Mouse (Mus musculus) lung, postnatal 4 days (tissue): ENCODE data around the gene Clvs2.

Source experiments
- DNase-seq, 2 experiments: peaks; one replicate each; pipeline ENCODE4 v3.0.0; 2021

Clvs2 gene

DNA sequence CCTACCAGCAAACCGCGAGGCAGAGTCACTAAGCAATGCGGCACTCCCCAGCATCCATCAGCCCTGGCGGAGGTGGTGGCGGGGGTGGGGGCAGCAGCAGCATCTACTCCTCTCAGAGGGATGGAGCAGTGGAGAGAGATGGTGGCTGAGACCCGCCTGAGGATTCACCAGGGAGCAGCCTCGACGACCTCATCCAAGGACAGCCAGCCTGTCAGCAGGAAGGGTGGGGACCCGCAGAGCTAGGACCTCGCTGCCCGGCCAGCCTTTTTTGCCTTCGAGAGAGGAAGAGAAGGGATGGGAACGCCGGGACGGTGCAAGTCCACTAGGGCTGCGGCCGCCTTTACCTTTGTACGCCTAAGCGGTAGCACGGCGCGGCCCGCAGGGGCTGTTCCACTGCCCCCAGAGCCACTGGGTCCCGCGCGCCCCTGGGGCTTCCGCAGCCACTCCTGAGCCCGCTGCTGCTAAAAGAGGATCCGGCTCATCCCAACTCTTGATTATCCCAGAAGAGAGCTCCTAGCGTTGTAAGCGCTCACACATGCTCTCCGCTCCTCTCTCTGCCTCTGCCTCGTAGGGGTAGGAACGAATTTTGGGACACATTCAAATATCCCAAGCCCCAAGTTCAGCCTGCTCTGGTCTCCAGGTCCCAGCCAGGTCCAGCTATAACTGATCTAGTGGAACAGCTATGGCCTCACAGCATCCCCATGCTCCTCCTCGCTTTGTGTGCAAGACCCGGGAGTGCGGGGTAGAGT, at the start of gene Clvs2:
Gene Clvs2 (minus strand): TSS at position 639 of the 749 bp plus-strand sequence.
- peak in 1 of 2 experiments; percentile 21 for DNase-seq

DNA sequence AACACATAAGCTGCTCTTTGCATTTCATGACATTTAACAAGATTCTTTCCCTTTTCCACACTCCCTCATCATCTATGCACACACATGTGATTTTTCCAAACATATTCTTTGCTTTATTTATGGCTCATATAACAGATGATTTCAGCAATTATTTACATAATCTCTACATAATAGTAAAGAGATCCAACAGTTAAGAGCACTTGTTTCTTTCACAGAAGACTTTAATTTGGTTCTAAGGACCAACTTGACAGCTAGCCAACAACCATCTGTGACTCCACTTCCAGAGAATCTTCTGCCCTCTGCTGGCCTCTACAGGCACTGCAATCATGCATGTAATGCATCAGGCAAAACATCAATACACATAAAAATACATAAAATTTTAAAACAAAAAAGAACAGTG, 28.6 kb upstream of the Clvs2 start:
- peak in 1 of 2 experiments; percentile 28 for DNase-seq

DNA sequence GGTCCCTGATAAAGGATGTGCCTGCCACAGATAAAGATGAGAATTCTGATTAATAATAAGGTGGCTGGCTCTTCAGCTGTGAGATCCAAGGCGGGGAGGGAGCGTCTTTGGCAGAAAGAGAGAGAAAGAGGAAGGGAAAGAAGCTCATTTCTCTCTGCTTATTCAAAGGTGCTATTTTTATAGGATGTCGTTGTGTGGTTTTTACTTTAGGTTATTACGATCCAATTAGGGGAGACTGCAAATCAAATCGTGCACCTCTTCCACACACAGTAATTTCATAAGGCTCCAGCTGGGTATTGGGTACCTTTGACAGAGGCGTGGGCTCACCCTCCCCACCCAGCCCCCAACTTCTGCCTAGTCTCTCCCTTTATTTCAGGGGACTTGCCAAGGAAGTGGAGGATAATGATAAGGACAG, 985 bp downstream of the Clvs2 start:
- no peak for DNase-seq

DNA sequence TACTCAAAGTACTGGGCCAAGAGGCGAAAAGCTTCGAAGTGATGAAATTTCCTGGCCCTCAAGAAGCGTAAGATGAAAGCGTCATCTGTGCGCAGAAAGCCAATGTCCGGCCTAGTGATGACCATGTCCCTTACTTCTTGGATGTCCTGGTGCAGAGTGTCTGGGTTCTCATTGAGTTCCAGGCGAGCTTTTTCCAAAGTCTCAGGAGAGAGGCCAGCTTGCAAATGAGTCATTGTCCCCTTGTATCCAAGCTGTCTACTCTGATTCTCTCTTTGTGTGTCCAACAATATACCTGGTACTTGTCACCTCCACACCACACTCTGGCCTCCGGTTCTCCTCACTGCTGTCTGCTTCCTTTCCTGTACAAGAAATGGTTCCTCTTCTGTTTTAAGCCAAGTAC, 1.9 kb downstream of the Clvs2 start:
- DNase-seq: peak in 1 of 2 experiments; percentile 20

DNA sequence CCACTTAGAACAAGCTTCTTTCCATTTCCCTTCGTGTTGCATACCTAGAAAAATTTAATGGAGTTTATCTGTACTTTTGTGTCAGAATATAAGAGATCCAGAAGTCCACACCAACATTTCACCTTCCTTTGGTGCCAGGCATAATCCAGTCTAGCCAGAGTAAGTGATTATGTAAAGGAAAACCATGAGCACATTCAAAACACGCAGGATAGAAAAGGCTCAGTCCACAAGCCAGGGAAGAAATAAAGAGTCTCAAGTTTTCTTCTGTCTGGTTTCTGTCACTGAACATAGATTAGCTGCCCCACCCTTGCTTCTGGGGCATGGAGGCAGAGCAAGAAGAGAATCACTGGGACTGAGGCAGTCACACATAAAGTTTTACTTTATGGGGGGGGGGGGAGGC, 8.4 kb downstream of the Clvs2 start:
- no peak for DNase-seq

DNA sequence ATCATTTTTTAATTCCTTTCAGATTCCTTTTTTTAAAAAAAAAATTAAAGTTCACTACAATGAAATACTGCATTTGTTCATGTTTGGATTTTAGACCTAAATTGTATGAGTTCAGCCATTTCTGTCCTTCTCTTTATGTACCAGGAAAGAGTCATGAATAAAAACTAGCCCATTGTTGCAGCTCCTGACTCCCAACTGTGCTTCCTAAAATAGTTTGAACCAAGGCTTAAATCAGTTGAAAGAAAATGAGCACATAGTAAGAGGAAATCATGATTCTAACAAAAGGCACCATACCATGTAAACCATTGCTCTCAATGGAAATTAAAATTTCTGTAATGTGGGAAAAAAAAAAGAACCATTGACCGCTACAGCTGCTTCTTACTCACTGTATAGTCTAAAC, 11.4 kb downstream of the Clvs2 start:
- DNase-seq: no peak

DNA sequence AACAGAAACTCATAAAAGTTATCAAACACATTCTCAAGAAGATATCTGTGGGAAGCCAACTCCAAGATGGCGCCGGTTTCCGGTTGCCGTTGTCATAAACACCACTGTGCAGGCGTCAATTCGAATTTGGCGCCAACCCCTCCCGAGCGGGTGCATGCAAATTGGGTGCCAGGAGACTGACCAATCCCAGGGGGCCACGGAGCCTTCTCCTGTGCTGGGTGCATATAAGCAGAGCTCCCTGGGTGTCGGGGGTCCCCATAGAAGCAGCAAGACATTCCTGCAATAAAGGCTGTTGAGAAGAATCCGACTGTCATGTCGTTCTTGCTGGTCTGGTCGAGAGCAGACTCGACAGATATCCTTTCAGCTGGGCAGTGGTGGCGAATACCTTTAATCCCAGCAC, 31.8 kb downstream of the Clvs2 start:
- DNase-seq: peak in 1 of 2 experiments; percentile 20

DNA sequence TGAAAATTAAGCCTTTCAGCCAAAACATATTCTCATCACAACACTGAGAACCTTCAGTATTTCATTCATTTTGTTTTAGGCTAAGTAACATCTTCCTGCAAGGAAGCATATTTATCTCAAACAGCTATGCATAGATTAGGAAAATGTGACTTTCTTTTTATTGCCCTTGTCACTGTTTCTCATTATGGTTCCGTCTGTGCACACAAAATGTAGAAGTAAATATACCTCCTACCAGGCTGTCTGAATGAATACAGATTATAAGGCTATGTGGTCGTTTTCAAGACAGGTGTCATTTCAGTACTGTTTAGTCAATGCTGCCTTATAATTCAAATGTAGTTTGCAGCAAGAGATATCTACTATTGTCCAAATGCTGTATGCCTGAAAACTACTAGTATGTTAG, 35.8 kb downstream of the Clvs2 start:
- DNase-seq: no peak

DNA sequence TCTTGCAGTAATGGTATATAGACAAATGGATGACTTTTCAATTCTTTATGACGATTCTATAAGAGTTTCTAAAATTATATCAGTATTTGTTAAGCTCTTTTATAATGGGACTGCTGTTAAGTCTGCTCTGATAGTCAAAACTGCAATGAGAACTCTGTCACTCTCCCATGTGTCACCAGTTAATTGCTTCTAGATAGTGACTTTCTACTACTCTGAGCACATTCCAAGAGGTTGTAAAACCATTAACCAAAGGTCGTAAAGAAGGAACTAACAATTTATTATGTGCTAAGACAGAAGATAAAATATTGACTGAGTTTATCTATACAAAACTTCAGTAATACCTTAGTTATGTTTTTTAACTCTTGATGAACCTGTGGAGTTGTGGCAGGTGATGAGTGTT, 37.5 kb downstream of the Clvs2 start:
- no peak for DNase-seq

DNA sequence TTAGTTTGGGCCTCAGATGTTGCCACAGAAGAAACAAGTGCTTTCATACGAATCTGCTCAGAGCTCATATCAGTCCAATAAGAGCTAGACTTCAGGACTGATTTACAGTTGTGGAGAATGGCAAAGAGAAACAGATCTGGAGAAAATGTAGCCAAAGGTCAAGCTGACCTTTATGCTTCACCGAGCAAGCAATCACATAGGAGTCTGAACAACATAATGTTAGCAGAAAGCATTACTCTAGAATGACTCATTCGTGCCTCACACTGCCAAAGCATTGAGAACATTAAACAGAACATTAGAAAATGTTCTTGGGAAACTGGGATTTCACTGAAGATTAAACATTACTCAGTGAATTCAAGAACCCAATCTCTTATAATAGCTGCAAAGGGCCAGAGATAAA, 66.5 kb downstream of the Clvs2 start:
- DNase-seq: no peak

DNA sequence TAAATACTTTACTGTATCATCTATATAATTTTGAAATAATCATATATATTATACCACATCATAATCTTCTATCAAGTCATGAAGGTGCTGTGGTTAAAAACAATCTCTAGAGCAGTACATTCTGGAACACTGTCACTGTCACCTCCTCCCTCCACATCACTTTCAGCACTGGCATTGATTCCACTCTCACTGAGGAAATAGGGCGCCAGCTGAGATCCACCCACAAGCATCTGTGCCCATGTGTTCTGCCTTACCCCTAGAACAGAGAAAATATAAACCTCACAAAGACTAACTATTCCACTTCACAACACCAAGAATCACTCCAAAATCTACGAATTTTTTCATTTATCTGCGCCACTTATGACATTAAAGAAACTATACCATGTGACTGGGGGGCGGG, 84.2 kb downstream of the Clvs2 start:
- no peak for DNase-seq
